Mouse (Mus musculus) regulatory T cell (primary cell): Measurements from ENCODE around the gene Ppid.

ENCODE experiments used
- in situ Hi-C: fragments of 300-600 bp; cut with MboI, MseI; formaldehyde crosslinking; loops from one replicate; pipeline ENCODE4 v1.15.1; 2025; ENCODE audit warnings: high pct_unique_total_duplicates

Ppid gene

DNA sequence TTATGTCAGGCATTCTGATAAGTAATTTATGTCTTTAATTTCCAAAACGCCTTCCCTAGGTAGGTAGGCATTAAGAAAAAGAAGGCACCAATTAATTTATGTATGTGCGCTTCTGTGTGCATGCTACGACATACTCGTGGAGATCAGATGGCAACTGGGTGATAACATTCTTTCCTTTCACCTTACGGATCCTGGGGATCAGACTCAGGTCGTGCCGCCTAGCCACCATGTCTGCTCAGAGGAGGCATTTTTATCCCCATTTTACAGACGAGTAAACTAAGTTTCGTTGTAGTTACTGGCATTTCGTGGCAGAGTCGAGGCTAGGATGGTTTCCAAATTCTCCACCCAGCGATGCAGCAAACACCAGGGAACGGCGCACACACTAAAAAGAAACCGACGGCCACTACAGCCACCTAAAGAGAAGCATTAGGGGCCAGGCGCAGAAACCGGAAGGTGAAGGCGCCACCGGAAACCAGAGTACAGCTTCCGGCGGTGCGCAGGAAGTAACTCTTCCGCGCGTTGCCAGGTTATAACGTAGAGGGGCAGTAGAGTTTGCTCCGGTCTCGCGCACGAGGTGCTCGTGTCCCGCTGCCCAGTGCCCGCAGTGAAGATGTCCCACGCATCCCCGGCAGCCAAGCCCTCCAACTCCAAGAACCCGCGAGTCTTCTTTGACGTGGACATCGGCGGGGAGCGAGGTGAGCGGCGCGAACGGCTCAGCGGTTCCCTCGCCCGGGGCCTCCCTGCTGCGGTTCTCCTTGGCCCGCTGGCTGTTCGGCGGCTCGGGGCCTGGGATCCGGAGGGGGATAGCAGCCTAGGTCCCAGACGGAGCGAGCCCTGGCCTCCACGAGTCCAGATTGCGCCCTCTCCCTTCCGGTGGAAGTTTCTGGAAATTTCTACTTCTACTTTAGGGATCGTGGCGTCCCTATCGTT, at the start of gene Ppid:
Gene Ppid (plus strand): TSS at position 480 of the 930 bp plus-strand sequence.
- in situ Hi-C loops = loop anchor here (10.0 kb wide), 1 partner anchor 386 kb away; no protein-coding TSS in a partner anchor

DNA sequence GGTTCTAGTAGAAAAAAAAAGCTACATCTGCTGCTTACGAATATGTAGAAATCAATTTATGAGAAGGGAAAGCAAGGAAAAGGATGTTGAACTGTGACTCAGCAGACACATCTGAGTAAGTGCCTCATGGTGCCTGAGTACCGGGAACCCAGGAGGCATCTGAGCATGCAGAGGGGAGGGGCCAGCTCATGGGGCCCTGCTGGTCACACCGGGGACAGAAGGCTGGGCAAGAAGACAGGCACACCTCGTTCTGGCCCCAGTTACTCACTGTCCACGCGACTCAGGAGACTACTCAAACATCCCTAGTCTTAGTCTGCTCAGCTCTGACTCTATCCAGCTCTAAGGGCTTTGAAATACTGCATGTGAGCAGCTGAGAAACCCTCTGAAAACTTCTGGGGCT, 48.6 kb upstream of the Ppid start:
- in situ Hi-C loops = no loop called here

DNA sequence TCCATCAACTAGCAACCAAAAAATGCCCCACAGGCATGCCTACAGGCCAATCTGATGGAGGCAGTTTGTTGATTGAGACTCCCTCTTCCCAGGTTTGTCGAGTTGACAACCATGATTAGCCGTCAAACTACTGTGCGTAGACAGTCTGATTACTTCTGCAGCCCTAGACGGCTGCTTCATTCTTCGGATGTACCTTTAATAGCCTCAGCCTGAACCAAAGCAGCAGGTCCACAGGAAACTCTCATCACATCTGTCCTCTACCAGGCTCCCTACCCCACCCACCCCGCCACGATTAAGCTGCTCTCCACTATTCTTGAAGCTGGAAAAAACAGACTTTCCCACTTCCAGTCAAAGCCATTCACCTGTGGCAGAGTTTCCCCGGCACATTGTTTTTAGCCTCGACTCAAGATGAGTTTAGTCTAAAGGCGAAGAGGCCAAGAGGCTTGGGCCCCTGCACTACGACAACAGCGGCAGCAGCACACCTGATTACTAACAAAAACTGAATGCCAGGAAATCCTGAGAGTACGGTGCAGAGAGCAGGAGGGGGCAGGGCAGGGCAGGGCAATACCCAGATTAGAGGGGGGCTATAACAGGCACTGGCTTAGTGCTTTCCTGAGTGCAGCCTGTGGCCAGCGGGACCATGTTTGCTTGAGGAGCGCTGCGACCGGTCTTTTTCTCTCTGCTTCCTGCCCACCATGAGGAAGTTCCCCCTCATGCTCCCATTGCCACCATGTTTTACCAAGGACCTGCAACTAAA, 42.3 kb upstream of the Ppid start:
- in situ Hi-C loops = no loop called here

DNA sequence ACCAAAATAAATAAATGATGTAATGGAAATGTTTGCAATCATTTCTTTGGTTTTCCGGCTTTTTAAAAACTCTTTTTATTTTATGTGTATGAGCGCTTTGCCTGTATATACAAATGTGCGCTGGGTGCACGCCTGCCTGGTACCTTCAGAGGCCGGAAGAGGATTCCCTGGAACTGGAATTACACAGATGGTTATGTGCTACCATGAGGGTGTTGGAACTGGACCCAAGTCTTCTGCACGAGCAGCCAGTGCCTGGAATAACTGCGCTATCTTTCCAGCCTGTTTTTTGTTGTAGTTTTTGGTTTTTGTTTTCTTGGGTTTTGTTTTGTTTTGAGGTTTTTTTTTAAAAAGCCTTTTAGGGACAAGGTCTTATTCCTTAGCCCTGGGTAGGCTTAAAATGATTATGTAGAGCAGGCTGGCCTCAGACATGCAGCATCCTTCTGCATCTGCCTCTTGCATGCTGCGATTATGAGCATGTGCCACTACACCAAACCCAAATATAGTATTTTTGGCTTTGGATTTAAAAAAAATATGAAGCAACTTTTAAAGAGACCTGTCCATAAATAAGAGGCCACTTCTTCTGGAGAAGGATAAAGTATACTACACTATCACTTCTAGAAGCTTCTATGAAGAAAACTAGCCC, 41.3 kb upstream of the Ppid start:
- in situ Hi-C loops = no loop called here

DNA sequence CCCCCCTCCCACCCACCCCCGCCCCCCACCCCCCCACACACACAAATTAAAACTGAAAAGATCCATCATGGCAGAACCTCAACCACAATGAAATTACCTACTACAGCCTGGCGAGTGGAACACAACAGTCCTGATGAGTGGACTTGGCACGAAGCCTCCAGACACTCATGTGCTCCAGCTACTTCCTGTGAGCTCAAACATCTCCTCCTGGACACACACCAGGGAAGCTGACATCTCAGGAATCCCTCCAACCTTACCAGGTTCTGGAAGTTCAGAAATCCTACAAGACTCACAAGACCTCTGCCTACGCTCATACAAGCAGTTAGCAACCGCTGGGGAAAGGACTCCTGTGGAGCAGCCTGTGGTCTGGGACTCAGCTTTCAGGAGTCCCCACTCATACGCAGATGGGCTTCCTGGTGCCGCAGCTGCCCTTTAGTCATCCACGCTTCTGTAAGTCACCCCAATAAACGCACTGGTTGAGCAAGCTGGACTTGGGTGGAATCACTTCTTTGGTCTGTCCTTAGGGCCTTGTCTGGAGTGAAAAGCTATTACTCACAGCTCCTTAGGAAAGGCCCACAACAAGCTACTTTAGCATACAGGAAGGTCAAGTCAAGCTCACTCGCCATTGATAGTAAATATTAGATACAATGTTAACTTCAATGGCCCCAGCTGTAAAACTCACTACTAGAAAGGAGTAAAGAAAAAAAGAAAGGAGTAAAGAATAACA, 39.2 kb upstream of the Ppid start:
- in situ Hi-C loops = no loop called here

DNA sequence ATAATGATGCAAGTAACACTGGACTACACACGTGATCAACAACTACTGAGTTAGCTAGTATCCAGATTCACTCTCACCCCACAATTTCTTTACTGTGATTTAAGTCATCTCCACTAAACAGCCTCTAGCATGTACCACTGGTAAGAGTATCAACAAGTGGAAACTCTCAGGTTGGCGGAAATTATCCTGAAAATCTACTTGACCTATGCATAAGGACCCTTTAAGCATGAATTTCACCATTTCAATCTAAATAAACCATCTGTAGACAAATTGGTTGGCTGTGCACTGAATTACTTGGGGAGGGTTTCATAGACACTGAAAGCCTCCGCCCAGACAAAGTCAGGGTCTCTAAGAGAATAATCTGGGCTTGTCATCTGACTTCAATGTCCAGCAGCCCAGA, 37.4 kb upstream of the Ppid start:
- in situ Hi-C loops = no loop called here

DNA sequence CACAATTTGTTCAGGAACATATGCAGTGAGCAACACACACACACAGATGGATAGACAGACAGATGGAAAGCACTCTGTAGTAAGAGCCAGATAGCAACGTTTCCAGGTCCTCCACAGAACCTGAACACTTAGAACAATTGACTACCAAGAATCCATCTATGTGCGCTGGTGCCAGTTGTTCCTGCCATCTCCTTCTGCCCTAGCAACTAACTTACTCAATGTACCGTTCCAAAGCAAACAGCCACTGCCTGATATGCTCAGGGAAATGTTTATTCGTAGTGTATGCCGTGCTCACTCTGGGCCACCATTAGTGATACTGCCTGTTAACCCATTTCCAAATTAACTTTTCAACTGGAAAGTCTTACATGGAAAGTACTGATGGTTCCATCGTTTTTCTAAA, 36.1 kb upstream of the Ppid start:
- in situ Hi-C loops = no loop called here

DNA sequence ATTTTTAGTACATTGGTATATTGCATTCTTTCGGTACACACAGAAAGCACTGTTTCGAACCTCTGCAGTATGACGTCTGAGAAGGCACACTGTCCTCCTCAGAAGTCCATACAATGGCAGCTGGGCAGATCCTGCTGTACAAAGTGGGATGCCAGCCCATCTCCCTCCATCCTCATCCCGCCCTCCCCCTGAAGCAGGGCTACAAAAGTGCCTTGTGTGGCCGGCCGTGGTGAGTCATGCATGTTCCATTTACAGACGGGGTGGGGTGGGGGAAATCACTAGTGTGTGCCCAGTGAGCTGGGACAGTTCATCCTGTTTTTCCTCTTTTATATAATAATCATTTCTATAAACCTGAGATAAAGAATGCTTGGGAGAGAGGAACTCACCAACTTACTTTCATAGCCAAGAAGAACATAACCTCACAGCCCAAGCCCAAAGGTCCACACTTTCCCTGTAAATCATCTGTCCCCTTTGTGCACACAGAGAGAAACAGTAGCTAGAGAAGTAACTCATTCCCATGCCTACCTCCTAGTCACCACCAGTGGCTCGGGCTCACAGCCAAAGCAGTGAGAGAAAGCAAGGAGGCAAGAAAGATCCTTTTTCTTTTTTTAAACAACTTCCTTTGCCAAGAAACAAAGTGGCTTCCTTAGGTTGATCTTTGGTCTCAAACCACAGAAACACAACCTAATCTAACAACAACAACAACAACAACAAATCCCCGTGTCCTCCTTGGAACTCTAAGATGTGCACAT, 31.9 kb upstream of the Ppid start:
- in situ Hi-C loops = no loop called here

DNA sequence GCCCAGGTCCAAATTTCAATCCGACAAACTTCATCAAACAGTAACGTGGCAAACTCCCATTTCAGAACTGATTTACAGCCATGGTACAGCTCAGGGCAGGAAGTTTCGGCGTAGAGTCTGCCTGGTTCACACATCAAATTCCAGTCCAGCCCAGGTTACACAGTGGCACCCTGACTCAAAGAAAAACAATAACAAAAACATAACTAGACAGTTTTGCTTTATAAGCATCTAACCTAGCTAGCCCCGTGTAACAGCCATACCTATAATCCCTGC, 31.4 kb upstream of the Ppid start:
- in situ Hi-C loops = loop anchor here (10.0 kb wide), 1 partner anchor 215 kb away; no protein-coding TSS in a partner anchor

DNA sequence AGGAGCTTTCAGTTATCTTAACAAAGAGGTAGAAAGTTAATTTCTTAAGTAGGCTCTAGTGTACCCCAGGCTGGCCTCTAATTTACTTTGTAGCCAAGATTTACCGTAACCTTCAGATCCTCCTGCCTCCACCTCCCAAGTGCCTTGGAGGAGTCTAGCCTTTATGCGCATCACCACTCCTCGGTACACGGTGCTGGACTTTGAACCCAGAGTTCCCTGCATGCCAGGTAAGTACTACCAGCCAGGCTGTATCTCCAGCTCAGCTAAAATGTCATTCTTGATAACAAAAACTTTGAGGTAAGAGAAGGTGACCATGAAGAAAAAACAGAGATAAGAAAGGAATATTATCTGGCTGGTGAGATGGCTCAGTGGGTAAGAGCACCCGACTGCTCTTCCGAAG, 30.6 kb upstream of the Ppid start:
- in situ Hi-C loops = loop anchor here (10.0 kb wide), 1 partner anchor 216 kb away; no protein-coding TSS in a partner anchor

DNA sequence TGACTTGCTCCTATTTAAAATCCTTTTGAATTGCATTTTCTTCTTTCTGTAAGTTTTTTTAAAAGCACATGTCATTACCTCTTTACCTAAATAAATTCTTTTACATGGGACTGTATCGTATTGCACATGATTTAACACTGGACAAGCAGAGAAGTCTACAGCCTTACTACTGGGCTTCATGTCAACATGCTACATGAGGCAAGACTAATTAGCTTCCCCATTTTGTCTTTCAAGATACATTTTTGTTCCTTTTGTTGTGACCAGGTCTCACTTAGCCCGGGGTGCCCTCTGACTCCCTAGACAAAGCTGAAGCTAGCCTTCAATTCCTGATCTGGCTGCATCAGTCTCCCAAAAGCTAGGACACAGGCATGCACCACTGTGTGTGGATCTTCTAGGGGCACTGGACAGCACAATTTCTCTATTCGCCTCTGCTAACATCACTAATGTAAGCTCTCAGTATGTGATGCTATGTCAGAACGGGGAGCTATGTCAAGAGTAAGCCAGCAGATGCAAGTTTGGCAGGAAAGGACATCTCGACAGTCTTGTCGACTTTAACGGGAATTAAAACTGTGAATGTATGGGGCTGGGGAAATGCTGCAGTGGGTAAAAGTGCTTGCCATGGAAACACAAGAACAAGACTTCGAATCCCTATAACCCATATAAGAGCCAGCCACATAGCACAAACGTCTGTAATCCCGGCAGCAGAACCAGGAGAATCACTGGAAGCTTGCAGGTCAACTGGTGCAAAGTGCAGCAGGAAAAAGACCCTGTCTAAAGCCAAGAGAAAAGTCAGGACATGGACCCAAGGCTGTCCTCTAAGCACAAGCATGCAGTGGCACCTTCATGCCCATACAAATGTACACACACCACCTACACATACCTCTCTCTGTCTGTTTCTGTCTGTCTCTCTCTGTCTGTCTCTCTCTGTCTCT, 29.1 kb upstream of the Ppid start:
- in situ Hi-C loops = loop anchor here (10.0 kb wide), 1 partner anchor 217 kb away; no protein-coding TSS in a partner anchor

DNA sequence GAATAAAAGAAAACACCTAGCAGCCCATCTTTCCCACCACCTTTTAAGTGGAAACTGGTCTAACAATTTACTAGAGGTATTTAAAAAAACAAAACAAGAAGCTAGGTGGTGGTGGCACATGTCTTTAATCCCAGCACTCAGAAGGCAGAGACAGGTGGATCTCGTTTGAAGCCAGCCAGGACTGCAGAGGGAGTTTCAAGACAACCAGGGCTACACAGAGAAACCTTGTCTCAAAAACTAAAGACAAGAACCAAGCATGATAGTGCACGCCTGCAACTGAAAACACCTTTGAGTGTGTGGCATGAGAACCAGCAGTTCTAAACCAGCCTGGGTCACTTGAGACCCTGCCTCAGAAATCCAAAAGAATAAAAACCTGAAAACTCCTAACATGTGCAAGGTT, 27.6 kb upstream of the Ppid start:
- in situ Hi-C loops = loop anchor here (10.0 kb wide), 1 partner anchor 219 kb away; no protein-coding TSS in a partner anchor

DNA sequence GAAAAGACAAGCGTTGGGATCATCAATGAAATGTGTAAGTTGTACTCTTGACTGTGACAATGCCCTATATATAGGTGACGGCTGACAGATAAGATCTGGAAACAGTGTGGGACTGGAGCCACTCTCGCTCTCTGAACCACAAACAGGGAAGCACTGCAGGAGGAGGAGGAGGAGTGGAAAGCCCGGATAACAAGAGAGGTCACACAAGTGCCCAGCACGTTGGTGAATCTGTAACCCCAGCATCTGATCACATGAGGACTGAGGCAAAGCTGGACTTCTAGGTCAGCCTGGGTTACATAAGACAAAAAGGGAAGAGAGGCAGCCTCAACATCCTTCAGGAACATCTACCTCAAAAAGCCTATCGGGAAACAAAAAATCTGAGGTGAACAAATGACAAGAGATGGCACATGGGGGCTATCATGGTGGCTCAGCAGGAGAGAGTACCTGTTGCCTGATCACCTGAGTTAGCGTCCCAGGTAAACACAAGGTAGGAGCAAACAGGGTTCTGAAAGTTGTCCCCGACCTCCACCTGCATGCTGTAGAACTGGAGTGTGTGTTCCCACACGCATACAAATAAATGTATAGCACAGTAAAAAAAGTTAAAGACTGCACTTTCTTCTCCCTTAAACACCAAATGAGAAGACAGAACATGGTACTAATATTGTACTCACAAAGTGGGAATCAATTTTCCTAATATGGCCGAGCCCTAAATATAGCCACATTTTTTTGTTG, 26.1 kb upstream of the Ppid start:
- in situ Hi-C loops = loop anchor here (10.0 kb wide), 1 partner anchor 220 kb away; no protein-coding TSS in a partner anchor

DNA sequence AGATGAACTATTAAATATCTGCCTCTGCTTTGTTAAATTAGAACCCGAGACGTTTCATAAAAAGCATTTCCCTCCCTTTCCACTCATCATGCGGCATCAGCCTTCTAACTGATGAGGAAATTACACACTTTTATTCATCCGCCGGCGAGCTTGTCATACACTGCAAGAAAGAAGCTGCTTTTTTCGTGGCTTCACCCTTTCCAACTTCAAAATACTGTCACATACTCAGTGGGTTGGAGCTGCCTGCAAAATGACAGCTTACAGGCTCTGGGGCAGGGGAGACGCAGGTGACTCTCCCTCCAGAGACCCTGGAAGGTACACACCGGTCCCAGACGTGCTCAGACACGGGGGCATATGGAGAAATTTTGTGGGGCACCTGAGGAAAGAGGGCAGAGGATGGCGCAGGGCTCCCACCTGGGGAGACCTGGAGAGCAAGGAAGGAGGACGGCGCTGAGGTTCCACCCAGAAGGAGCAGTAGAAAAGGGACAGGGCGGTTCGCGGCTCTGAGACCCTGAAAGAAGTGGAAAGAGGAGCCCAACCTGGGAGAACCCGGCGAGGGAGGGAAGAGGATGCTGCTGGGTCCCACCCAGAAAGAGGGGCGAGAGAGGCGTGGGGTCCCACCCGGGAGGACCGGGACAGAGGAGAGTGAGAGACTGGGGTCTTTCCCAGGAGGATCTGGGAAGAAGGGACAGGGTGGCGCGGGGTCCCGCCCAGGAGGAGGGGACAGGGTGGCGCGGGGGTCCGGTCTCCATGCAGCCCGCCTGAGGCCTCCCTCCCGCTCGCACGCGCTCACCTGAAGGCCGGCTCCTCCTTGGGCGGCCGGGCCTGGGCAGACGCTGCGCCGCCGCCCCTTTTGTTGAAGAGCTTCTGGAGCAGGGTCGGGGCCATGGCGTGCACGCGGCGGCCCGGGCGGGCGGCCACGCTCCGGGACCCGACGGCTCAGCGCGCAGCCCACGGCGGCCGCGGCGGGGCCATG, 24.1 kb upstream of the Ppid start:
- in situ Hi-C loops = loop anchor here (10.0 kb wide), 1 partner anchor 222 kb away; no protein-coding TSS in a partner anchor

DNA sequence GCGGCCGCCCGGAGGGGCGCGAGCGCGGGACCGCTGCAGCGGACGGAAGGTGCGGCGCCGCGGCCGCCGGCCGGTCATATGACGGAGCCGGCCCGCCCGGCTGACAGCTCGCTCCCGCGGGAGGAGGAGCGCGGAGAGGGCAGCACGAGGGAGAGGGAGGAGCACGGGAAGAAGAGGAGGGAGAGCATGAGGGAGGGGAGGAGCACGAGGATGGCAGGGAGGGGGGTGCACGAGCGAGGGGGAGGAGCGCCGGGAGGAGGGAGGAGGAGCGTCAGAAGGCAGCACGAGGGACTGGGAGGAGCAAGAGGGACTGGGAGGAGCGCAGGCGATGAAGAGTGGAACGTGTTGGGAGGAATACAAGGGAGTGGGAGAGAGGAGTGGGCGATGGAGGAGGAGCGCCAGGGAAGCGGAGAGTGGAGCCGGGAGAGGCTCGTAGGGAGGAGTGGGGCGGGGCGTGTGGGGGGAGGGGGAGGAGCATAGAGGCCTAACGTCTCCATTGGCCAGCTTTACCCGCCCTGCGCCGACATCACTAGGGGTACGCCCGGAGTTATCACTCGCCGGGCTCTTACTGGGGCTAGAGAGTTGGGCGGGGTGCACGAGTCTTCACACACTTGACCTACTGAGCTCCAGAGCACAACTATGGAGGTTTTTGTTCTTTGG, 23.3 kb upstream of the Ppid start, which contains the start of gene Fnip2:
Gene Fnip2 (minus strand): TSS at position 94 of the 660 bp plus-strand sequence.
- in situ Hi-C loops = loop anchor here (10.0 kb wide), 1 partner anchor 223 kb away; no protein-coding TSS in a partner anchor

DNA sequence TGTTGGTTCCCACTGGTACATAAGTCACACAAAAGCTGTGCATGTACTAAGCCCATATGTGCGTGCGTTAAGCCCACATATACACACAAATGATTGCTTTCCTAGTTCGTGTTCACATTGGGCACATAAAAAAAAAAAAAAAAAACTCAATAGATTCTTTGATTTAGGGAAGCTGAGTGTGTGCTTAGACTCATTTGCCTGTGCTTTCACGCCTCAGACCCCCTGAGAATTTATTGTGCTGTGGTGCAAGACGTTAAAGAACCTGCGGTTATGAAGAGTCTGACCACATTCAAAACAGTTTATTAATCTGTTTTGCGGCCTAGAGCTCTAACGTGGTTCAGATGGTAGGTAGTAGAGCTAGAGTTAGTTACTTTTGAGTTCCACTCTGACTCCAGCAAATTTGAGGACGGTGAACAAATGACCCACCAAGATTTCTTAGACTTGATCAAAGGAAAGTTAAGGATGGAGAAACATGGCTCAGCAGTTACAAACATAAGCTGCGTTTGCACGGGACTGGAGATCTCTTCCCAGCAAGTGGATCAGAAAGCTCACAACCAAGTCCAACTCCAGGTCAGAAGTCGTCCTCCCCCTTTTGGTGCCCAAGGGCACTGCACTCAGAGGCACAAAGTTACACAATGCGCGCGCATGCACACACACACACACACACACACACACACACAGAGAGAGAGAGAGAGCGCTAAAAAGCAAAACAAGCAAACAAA, 22.4 kb upstream of the Ppid start:
- in situ Hi-C loops = loop anchor here (10.0 kb wide), 1 partner anchor 224 kb away; no protein-coding TSS in a partner anchor
